Mouse (Mus musculus) fat pad, adult 2 months (tissue): ENCODE data around the gene Rbfox1.

Source experiments
- DNase-seq: peaks from one replicate; pipeline ENCODE4 v3.0.0-alpha.2; 2011; ENCODE audit warnings: low read depth, low spot score; ENCODE audit errors: extremely low read depth

The Rbfox1 gene

GRCm38 (mm10) chr16:6646941-6647340 lies 761.8 kb downstream of the Rbfox1 start:
- no peak for DNase-seq

GRCm38 (mm10) chr16:6648753-6649152 lies 763.6 kb downstream of the Rbfox1 start:
- DNase-seq = no peak

GRCm38 (mm10) chr16:6658594-6658993 lies 773.4 kb downstream of the Rbfox1 start:
- DNase-seq = no peak

GRCm38 (mm10) chr16:6686076-6686757 lies 801.1 kb downstream of the Rbfox1 start:
- DNase-seq = no peak

- no peak for DNase-seq
These were observed 819.7 kb downstream of the Rbfox1 start for GRCm38 (mm10) chr16:6704847-6705246.

GRCm38 (mm10) chr16:6712341-6712740 lies 827.2 kb downstream of the Rbfox1 start:
- DNase-seq = no peak

- DNase-seq = no peak
These were observed 830.1 kb downstream of the Rbfox1 start for GRCm38 (mm10) chr16:6715245-6715644.

GRCm38 (mm10) chr16:6716214-6716911 lies 831.2 kb downstream of the Rbfox1 start:
- DNase-seq = no peak

- DNase-seq = no peak
These were observed 833.9 kb downstream of the Rbfox1 start for GRCm38 (mm10) chr16:6719027-6719426.

- DNase-seq = no peak
These were observed 847.5 kb downstream of the Rbfox1 start for GRCm38 (mm10) chr16:6732646-6733045.

- DNase-seq = no peak
These were observed 848.3 kb downstream of the Rbfox1 start for GRCm38 (mm10) chr16:6733427-6733826.

- no peak for DNase-seq
These were observed 851.4 kb downstream of the Rbfox1 start for GRCm38 (mm10) chr16:6736566-6736965.

- DNase-seq = no peak
These were observed 851.8 kb downstream of the Rbfox1 start for GRCm38 (mm10) chr16:6736998-6737397.

- DNase-seq = no peak
These were observed 861.0 kb downstream of the Rbfox1 start for GRCm38 (mm10) chr16:6746116-6746515.

GRCm38 (mm10) chr16:6750491-6750890 lies 865.3 kb downstream of the Rbfox1 start:
- DNase-seq = no peak

- DNase-seq = no peak
These were observed 869.7 kb downstream of the Rbfox1 start for GRCm38 (mm10) chr16:6754847-6755246.

- DNase-seq = peak; percentile 18
These were observed 884.5 kb downstream of the Rbfox1 start for GRCm38 (mm10) chr16:6769495-6770237.

GRCm38 (mm10) chr16:6777506-6778185 lies 892.5 kb downstream of the Rbfox1 start:
- DNase-seq = no peak

GRCm38 (mm10) chr16:6784144-6784543 lies 899.0 kb downstream of the Rbfox1 start:
- no peak for DNase-seq

GRCm38 (mm10) chr16:6785026-6785425 lies 899.9 kb downstream of the Rbfox1 start:
- DNase-seq = no peak

- DNase-seq = no peak
These were observed 906.1 kb downstream of the Rbfox1 start for GRCm38 (mm10) chr16:6791218-6791617.
